ENCODE assay signal across 8 mouse cellular contexts in genomic region chr9:63941747-63942607, GRCm38 (mm10).
DNase-seq lines count a peak whose midpoint lies in the region; ATAC-seq and TF ChIP-seq lines count a peak whose summit lies in the region.

No protein-coding gene starts in this region.

- H3K4me1 ChIP-seq in hindbrain, embryonic 10.5 days (replicated peaks): peaks cover 26% of the 10 kb centered on the region
- peaks cover 2% of the 10 kb centered on the region; the same call in 1 of the 2 replicates for H3K4me1 ChIP-seq in hindbrain, embryonic 11.5 days (replicated peaks; ENCODE audit: control insufficient read depth, insufficient read depth, low read length)
- peaks cover 31% of the 10 kb centered on the region for H3K4me1 ChIP-seq in heart, embryonic 11.5 days (ENCODE audit: control insufficient read depth, insufficient read depth, low read length)
- peaks cover 11% of the 10 kb centered on the region for H3K4me1 ChIP-seq in liver, embryonic 11.5 days (replicated peaks; ENCODE audit: control insufficient read depth, insufficient read depth, low read length)

- no peak for ATAC-seq in hindbrain, embryonic 11.5 days (ENCODE audit: low FRiP score)
- peak; percentile 84 for ATAC-seq in heart, embryonic 11.5 days (replicated peaks; ENCODE audit: insufficient number of reproducible peaks, low FRiP score, low TSS enrichment)
- ATAC-seq in liver, embryonic 11.5 days (replicated peaks; ENCODE audit: low FRiP score): 0 out of 2 replicates have a peak, but pooled peaks have one; percentile 45

- no peak overlapping the region for H3K4me2 ChIP-seq in hindbrain, embryonic 11.5 days (replicated peaks; ENCODE audit: low read depth, low read length)
- H3K4me2 ChIP-seq in heart, embryonic 11.5 days: peak overlapping the region; percentile 16; the same call in 1 of the 2 replicates
- no peak overlapping the region for H3K4me2 ChIP-seq in liver, embryonic 11.5 days

- no peaks in the 10 kb centered on the region for H3K9me3 ChIP-seq in hindbrain, embryonic 10.5 days
- H3K9me3 ChIP-seq in hindbrain, embryonic 11.5 days (ENCODE audit: control insufficient read depth, low read length): no peaks in the 10 kb centered on the region
- H3K9me3 ChIP-seq in heart, embryonic 11.5 days (replicated peaks; ENCODE audit: control insufficient read depth, low read length): no peaks in the 10 kb centered on the region
- no peaks in the 10 kb centered on the region for H3K9me3 ChIP-seq in liver, embryonic 11.5 days (ENCODE audit: control insufficient read depth, low read length)

- no peak overlapping the region; the same call in 1 of the 2 replicates for H3K9ac ChIP-seq in hindbrain, embryonic 11.5 days (ENCODE audit: low read depth, low read length)
- H3K9ac ChIP-seq in heart, embryonic 11.5 days (ENCODE audit: low read depth, low read length): peak overlapping the region; percentile 50; the same call in 1 of the 2 replicates
- no peak overlapping the region for H3K9ac ChIP-seq in liver, embryonic 11.5 days (ENCODE audit: low read depth, low read length)

- H3K36me3 ChIP-seq in hindbrain, embryonic 10.5 days: no peaks in the 10 kb centered on the region
- H3K36me3 ChIP-seq in hindbrain, embryonic 11.5 days (ENCODE audit: control insufficient read depth, insufficient read depth, low read length): no peaks in the 10 kb centered on the region
- H3K36me3 ChIP-seq in heart, embryonic 11.5 days (ENCODE audit: control insufficient read depth, insufficient read depth, low read length): no peaks in the 10 kb centered on the region
- H3K36me3 ChIP-seq in liver, embryonic 11.5 days (ENCODE audit: control insufficient read depth, insufficient read depth, low read length): no peaks in the 10 kb centered on the region

- H3K27me3 ChIP-seq in hindbrain, embryonic 10.5 days (ENCODE audit: insufficient read depth, poor library complexity, severe bottlenecking): 0 out of 2 replicates have a peak, but pooled peaks cover 4% of the 10 kb centered on the region
- H3K27me3 ChIP-seq in hindbrain, embryonic 11.5 days (ENCODE audit: control insufficient read depth, insufficient read depth, low read length): no peaks in the 10 kb centered on the region
- no peaks in the 10 kb centered on the region for H3K27me3 ChIP-seq in heart, embryonic 11.5 days (ENCODE audit: control insufficient read depth, insufficient read depth, low read length)
- H3K27me3 ChIP-seq in liver, embryonic 11.5 days (replicated peaks; ENCODE audit: control insufficient read depth, insufficient read depth, low read length): no peaks in the 10 kb centered on the region

- TF ChIP-seq CTCF in brain, embryonic 14.5 days (IDR thresholded peaks at IDR 0.05; ENCODE audit: borderline replicate concordance, extremely low read depth, insufficient read depth, insufficient read length): no peak

- peak overlapping the region; percentile 46; the same call in 1 of the 2 replicates for H3K27ac ChIP-seq in hindbrain, embryonic 10.5 days
- H3K27ac ChIP-seq in hindbrain, embryonic 11.5 days (ENCODE audit: low read depth, low read length): no peak overlapping the region
- H3K27ac ChIP-seq in heart, embryonic 11.5 days (ENCODE audit: low read depth, low read length): peak overlapping the region; percentile 92
- H3K27ac ChIP-seq in liver, embryonic 11.5 days (ENCODE audit: low read depth, low read length): peak overlapping the region; percentile 65; the same call in 1 of the 2 replicates

- WGBS in hindbrain, embryonic 10.5 days: 76% methylated on average over 12 of the region's 12 CpGs
- 71% methylated on average over 12 of the region's 12 CpGs for WGBS in hindbrain, embryonic 11.5 days
- WGBS in heart, embryonic 11.5 days (ENCODE audit: insufficient replicate concordance): 26% methylated on average over 12 of the region's 12 CpGs
- 45% methylated on average over 12 of the region's 12 CpGs for WGBS in liver, embryonic 11.5 days

- no peak overlapping the region for H3K4me3 ChIP-seq in hindbrain, embryonic 10.5 days
- H3K4me3 ChIP-seq in hindbrain, embryonic 11.5 days (ENCODE audit: low read depth, low read length): no peak overlapping the region
- no peak overlapping the region for H3K4me3 ChIP-seq in heart, embryonic 11.5 days (ENCODE audit: low read depth, low read length)
- no peak overlapping the region for H3K4me3 ChIP-seq in liver, embryonic 11.5 days (ENCODE audit: low read depth, low read length)

- TF ChIP-seq POLR2A in brain, embryonic 14.5 days (IDR thresholded peaks at IDR 0.05; ENCODE audit: borderline replicate concordance, extremely low read depth, insufficient read depth, insufficient read length, poor library complexity, severe bottlenecking): no peak

- DNase-seq in hindbrain, embryonic 10.5 days (ENCODE audit: low spot score): no peak
- no peak for DNase-seq in hindbrain, embryonic 11.5 days (ENCODE audit: low spot score)
- DNase-seq in brain, embryonic 14.5 days (ENCODE audit: low read depth): peak; percentile 59
- DNase-seq in liver, embryonic 11.5 days (ENCODE audit: low spot score): no peak
- DNase-seq in urinary bladder, postnatal 25 days (ENCODE audit: low spot score): peak; percentile 54
- DNase-seq in thymus, postnatal 14 days: no peak
- DNase-seq in cerebellum, adult 9-11 months: no peak

Comparison
In these comparisons a context has a peak if more than half of its experiments do, and no peak if none do; other contexts are left out.
1. DNase-seq: peak in brain, embryonic 14.5 days (single experiment) and urinary bladder, postnatal 25 days (single experiment); none in hindbrain, embryonic 10.5 days (single experiment), hindbrain, embryonic 11.5 days (single experiment), liver, embryonic 11.5 days (single experiment), thymus, postnatal 14 days (single experiment) and cerebellum, adult 9-11 months (single experiment).